Mouse (Mus musculus) myocyte (in vitro differentiated cells): ENCODE measurements around the gene Hrasls5. TPM values are rescaled to one million over a fixed set of nuclear protein-coding genes. Genes with fewer than 3 reads are reported as not detected.
A peak's percentile ranks its signal among the peaks of the same experiment; 100 is the strongest.

Experiments used
- H3K27me3 ChIP-seq: one replicate; pipeline ENCODE4 v1.6.1; 2011; ENCODE audit not compliant: control insufficient read depth, insufficient read depth, insufficient read length
- H3K36me3 ChIP-seq: one replicate; pipeline ENCODE4 v1.6.1; 2011; ENCODE audit not compliant: control insufficient read depth, insufficient read depth
- H3K4me2 ChIP-seq: one replicate; pipeline ENCODE4 v1.6.1; 2011; ENCODE audit warnings: low read depth, control low read depth
- H3K4me3 ChIP-seq: one replicate; pipeline ENCODE4 v1.5.1; 2011; ENCODE audit warnings: mild to moderate bottlenecking, control low read depth, moderate library complexity
- H3K79me2 ChIP-seq: one replicate; pipeline ENCODE4 v1.6.1; 2011; ENCODE audit not compliant: control insufficient read depth, insufficient read depth
- H3ac ChIP-seq: one replicate; pipeline ENCODE4 v1.6.1; 2011; ENCODE audit not compliant: control insufficient read depth, insufficient read length
- CEBPB ChIP-seq: IDR thresholded peaks from 2 replicates; pipeline ENCODE4 v1.6.1; 2011; ENCODE audit warnings: mild to moderate bottlenecking, moderate library complexity; ENCODE audit not compliant: poor library complexity, insufficient read depth, severe bottlenecking
- E2F4 ChIP-seq: IDR thresholded peaks from one replicate; pipeline ENCODE4 v1.6.1; 2011; ENCODE audit warnings: mild to moderate bottlenecking, control low read depth, moderate library complexity; ENCODE audit not compliant: insufficient read depth
- MAX ChIP-seq: IDR thresholded peaks from one replicate; pipeline ENCODE4 v1.6.1; 2011; ENCODE audit warnings: low read depth, mild to moderate bottlenecking, control low read depth
- MYOD1 ChIP-seq, 3 experiments: IDR thresholded peaks; one replicate each; pipeline ENCODE4 v1.6.1; 2011; ENCODE audit warnings: control low read depth in 2 of 3, low read depth in 2 of 3, mild to moderate bottlenecking in 2 of 3, moderate library complexity in 1 of 3; ENCODE audit not compliant: insufficient read length in 2 of 3, control insufficient read depth in 1 of 3
- MYOG ChIP-seq, 3 experiments: IDR thresholded peaks; one replicate each; pipeline ENCODE4 v1.6.1; 2011; ENCODE audit warnings: control low read depth in 2 of 3, low read depth in 2 of 3, mild to moderate bottlenecking in 2 of 3; ENCODE audit not compliant: insufficient read length in 2 of 3, control insufficient read depth in 1 of 3, insufficient read depth in 1 of 3
- POLR2A ChIP-seq: IDR thresholded peaks from one replicate; pipeline ENCODE4 v1.6.1; 2011; ENCODE audit warnings: low read depth, mild to moderate bottlenecking, control low read depth, moderate library complexity; ENCODE audit not compliant: insufficient read length
- POLR2AphosphoS2 ChIP-seq: IDR thresholded peaks from one replicate; pipeline ENCODE4 v1.6.1; 2011; ENCODE audit warnings: low read depth, control low read depth; ENCODE audit not compliant: insufficient read length
- REST ChIP-seq: IDR thresholded peaks from one replicate; pipeline ENCODE4 v1.6.1; 2011; ENCODE audit warnings: mild to moderate bottlenecking, control low read depth, moderate library complexity; ENCODE audit not compliant: insufficient read depth, insufficient read length
- SRF ChIP-seq: IDR thresholded peaks from one replicate; pipeline ENCODE4 v1.6.1; 2011; ENCODE audit warnings: low read depth; ENCODE audit not compliant: control insufficient read depth, insufficient read length
- TCF12 ChIP-seq: IDR thresholded peaks from one replicate; pipeline ENCODE4 v1.6.1; 2011; ENCODE audit warnings: mild to moderate bottlenecking, control low read depth; ENCODE audit not compliant: poor library complexity, insufficient read depth, severe bottlenecking
- TCF3 ChIP-seq: IDR thresholded peaks from one replicate; pipeline ENCODE4 v1.6.1; 2011; ENCODE audit warnings: low read depth, control low read depth; ENCODE audit not compliant: insufficient read length
- USF1 ChIP-seq: IDR thresholded peaks from one replicate; pipeline ENCODE4 v1.6.1; 2011; ENCODE audit warnings: low read depth, mild to moderate bottlenecking, control low read depth, moderate library complexity
- polyA plus RNA-seq: library from polyadenylated mRNA; unstranded; fragments of >200 nt; fragmentation: generic; extraction: Trizol; gene quantifications from one replicate; pipeline ENCODE4 v1.2.1, GENCODE M21; 2012; ENCODE audit warnings: missing spikeins

The Hrasls5 gene
- polyA plus RNA-seq, 1 experiment, result 0.05 TPM

DNA sequence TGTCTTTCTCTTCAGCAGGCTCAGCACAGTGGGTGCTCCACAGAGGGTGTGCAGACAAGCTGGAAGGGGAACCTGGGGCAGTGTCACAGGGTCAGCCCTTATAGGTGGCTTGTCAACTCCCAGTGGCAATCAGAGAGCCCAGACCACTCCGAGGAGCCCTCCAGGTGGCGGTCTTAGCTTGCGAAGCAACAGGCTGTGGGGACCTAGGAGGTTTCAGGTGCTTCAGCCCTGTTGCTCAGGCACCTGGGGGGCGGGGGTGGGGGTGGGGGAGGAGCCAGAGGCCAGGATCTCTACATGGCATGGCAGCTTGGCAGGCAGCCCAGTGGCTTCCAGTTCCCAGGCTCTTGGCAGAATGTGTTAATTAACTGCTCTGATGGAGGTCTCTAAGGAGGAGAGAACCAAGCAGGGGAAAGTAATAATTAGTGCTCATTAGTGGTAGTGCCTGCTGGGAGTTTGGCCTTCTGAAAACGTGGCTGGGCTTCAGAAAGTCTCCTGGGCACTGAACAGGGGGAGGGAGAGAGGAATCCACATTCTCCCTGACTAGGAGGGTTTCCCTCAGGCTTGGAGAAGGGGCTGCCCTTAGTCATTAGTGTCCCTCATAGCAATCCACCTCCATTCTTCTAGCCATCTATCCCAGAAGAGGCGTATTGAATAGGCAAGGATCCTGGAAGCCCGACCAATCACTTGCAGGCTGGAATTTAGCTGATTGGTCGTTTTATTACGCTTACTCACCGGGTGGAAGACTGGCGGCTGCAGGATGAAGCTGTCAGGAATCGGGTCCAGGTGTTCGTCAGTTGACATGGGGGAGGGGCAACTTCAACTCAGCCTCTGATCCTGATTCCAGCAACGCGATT, 6.2 kb upstream of the Hrasls5 start:
- Histone ChIP-seq H3K4me2 (peak overlapping the region; percentile 61), H3K27me3 (no peaks in the 10 kb centered on the region), H3ac (no peak overlapping the region), H3K79me2 (no peaks in the 10 kb centered on the region), H3K4me3 (no peak overlapping the region), H3K36me3 (no peaks in the 10 kb centered on the region)
- TF ChIP-seq TCF3, result no peak
- TF ChIP-seq E2F4, result no peak
- no peak for TF ChIP-seq REST
- TF ChIP-seq MYOG (IDR thresholded peaks at IDR 0.05; ENCODE audit: control insufficient read depth in 1 of 3, insufficient read depth in 1 of 3, insufficient read length in 2 of 3, low read depth in 2 of 3), result no peak
- no peak for TF ChIP-seq TCF12
- TF ChIP-seq MYOD1 (IDR thresholded peaks at IDR 0.05; ENCODE audit: control insufficient read depth in 1 of 3, insufficient read length in 2 of 3, low read depth in 2 of 3), result peak in 1 of 3 experiments; percentile 21

DNA sequence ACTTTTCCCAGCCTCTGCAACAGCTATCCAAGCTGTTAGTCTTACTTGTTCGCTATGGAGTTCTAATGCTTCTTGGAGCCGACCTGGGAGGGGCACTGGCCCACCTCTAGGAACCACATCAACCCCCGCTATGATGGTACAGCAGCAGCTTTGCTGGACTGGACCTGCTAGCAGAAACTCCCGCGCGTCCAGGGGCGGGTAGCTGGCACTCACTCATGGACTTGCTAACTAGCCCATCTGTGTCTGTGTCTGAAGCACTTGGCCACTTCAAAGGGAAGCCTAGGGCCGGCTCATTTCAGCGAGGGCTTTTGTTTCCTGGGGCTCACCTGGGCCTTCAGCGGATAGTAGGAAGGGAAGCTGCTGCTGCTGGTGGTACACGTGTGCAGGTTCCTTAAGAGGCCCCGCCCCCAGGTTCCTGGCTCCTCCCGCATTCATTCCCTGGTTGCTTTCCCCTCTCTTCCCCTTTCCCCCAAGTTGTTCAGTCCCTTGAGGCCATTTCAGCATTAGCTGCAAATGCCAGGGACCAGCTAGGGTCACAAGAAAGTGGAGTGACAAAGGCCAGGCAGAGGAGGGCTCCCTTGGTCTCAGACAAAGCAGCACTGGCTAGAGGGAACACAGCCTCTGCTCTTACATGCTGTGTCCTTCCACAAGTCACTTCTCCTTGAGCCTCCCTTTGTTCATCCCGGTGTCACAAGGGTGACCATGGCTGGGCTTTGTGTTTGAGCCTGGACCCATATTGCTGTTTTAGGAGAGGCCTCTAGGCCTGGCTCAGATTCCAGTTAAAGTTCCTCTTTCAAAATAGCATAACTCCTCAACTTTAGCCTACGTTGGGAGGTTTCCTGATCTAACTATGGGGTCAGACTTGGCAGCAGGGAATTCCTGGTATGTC, 5.3 kb upstream of the Hrasls5 start, which contains the start of gene Lgals12:
Lgals12 (minus strand) TSS at position 393 of the 889 bp plus-strand sequence.
- TF ChIP-seq USF1, result no peak
- TF ChIP-seq MAX, result no peak
- TF ChIP-seq E2F4, result no peak
- no peak for TF ChIP-seq TCF12
- TF ChIP-seq TCF3, result no peak
- no peak for TF ChIP-seq MYOG (IDR thresholded peaks at IDR 0.05; ENCODE audit: control insufficient read depth in 1 of 3, insufficient read depth in 1 of 3, insufficient read length in 2 of 3, low read depth in 2 of 3)
- TF ChIP-seq SRF, result no peak
- no peak for TF ChIP-seq MYOD1 (IDR thresholded peaks at IDR 0.05; ENCODE audit: control insufficient read depth in 1 of 3, insufficient read length in 2 of 3, low read depth in 2 of 3)
- TF ChIP-seq POLR2AphosphoS2, result no peak
- TF ChIP-seq REST, result no peak
- TF ChIP-seq CEBPB, result no peak
- no peak for TF ChIP-seq POLR2A
- H3K79me2 ChIP-seq, result no peaks in the 10 kb centered on the region
- H3K4me2 ChIP-seq, result peak within 1 kb of the TSS; percentile 61
- H3K36me3 ChIP-seq, result no peaks in the 10 kb centered on the region
- H3K4me3 ChIP-seq, result no peak within 1 kb of the TSS
- peaks cover 3% of the 10 kb centered on the region for H3K27me3 ChIP-seq
- no peak within 1 kb of the TSS for H3ac ChIP-seq

DNA sequence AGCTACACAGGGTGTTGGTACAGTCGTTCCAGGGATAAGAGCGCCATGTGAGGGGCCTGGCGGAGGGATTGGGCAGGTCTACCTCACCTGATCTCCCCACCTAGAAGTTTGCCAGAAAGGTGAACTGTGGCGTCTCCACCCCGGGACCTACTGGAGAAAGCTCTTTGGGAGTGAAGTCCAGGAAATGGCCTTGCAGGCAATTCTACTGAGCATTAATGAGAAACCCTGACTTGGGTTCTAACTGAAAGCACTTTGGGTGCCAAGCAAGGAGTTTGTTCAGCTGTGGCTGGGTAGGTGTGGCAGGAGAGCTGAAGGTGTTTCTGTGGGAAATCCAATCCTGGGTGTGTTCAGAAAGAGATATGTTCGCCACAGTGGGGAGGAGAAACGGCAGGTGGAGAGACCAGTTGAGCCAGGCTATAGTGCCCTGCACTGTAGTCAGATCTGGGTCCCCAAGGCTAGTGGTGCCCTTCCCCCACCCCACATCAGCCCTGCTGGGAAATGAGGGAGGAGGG, 4.6 kb upstream of the Hrasls5 start:
- Histone ChIP-seq H3K4me3 (no peak overlapping the region), H3ac (no peak overlapping the region), H3K27me3 (peaks cover 9% of the 10 kb centered on the region), H3K79me2 (no peaks in the 10 kb centered on the region), H3K36me3 (no peaks in the 10 kb centered on the region), H3K4me2 (peak overlapping the region; percentile 61)
- peak in 2 of 3 experiments; percentile 44 to 84 for TF ChIP-seq MYOD1 (IDR thresholded peaks at IDR 0.05; ENCODE audit: control insufficient read depth in 1 of 3, insufficient read length in 2 of 3, low read depth in 2 of 3)
- peak; percentile 68 for TF ChIP-seq TCF12
- no peak for TF ChIP-seq E2F4
- TF ChIP-seq TCF3, result peak; percentile 21
- TF ChIP-seq MYOG (IDR thresholded peaks at IDR 0.05; ENCODE audit: control insufficient read depth in 1 of 3, insufficient read depth in 1 of 3, insufficient read length in 2 of 3, low read depth in 2 of 3), result peak in 2 of 3 experiments; percentile 29 to 83

DNA sequence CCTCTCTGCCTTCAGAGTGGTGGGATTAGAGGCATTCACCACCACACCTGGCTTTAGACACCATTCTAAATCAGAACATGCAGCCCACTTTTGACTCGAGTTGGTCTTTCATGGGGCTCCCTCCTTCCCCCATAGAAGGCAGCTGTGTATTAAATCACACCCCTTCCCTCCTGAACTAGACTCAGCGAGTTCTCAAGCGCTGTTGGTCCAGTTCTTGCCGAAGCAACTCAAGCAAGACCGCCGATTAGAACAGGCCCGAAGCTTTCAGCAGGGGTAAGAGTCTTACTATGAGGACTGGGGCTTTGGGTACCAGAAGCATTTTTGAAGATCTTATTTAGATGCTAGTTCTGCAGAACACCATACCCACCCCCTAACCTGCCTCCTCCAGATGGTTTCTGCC, 810 bp downstream of the Hrasls5 start:
- no peaks in the 10 kb centered on the region for H3K79me2 ChIP-seq
- no peak overlapping the region for H3K4me2 ChIP-seq
- H3K27me3 ChIP-seq, result peaks cover 14% of the 10 kb centered on the region
- H3K36me3 ChIP-seq, result no peaks in the 10 kb centered on the region
- no peak overlapping the region for H3ac ChIP-seq
- TF ChIP-seq TCF12, result no peak
- no peak for TF ChIP-seq USF1
- no peak for TF ChIP-seq E2F4
- TF ChIP-seq TCF3, result no peak
- H3K4me3 ChIP-seq, result no peak overlapping the region
